Mouse (Mus musculus): Measurements from ENCODE around the gene Capza3. TPM values are rescaled to one million over a fixed set of nuclear protein-coding genes. Genes with fewer than 3 reads are reported as not detected.

The Capza3 gene
- not detected in 2 replicates for polyA plus RNA-seq (2012; rRNA removed; ENCODE audit: low replicate concordance)

GRCm38 (mm10) chr6:140040952-140041351 lies at the start of gene Capza3:
Gene Capza3 (plus strand): TSS chr6:140041252.

GRCm38 (mm10) chr6:140041357-140041756 lies 305 bp downstream of the Capza3 start, which contains the start of gene Plcz1:
Gene Plcz1 (minus strand): TSS chr6:140041457.

Other genes with a start within 250 kb of the Capza3 start
- not detected in 2 replicates for gene Plcz1, start 205 bp downstream of the Capza3 start, polyA plus RNA-seq (2012; rRNA removed; ENCODE audit: low replicate concordance)